Mouse (Mus musculus) heart, adult 11 months (tissue): ENCODE measurements around the gene E030018B13Rik.
A peak's percentile ranks its signal among the peaks of the same experiment; 100 is the strongest.

Source experiments
- DNase-seq: peaks from one replicate; pipeline ENCODE4 v3.0.0; 2022

Gene E030018B13Rik

GRCm38 (mm10) chr7:63965635-63966418 is 49.2 kb downstream of the E030018B13Rik start:
- DNase-seq = peak; percentile 85

- peak; percentile 77 for DNase-seq
Observed at GRCm38 (mm10) chr7:63969941-63970340, 53.3 kb downstream of the E030018B13Rik start.
